Mouse (Mus musculus): ENCODE results near the gene Zfp281. TPM values are rescaled to one million over a fixed set of nuclear protein-coding genes. Genes with fewer than 3 reads are reported as not detected.
A peak's percentile ranks its signal among the peaks of the same experiment; 100 is the strongest.

Gene Zfp281
- total RNA-seq, 2 experiments from 2014 or later, result 18.9 to 19.9 TPM

DNA sequence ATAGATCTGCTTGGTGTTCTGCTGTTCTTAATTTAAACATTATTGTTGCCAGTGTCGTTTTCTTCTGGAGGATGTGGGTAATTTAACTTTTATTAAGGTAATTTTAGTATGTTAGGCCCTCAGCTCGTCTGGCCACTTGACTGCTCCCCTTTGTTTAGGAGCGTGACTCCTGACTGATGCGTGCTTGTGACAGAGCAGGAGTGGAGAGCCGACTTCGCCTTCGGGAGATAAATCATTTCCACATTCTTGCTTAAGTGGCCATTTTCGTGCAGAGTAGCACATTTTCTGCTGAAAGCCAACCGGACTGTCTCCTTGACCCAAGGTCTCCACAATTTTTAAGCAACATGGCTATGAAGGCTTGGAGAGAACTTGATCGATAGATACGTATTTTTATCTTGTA lies 29.7 kb downstream of the Zfp281 start:
- no peak for ATAC-seq (ENCODE audit: poor library complexity, severe bottlenecking)

GRCm38 (mm10) chr1:136656619-136657018 lies 31.9 kb downstream of the Zfp281 start:
- no peak for ATAC-seq (ENCODE audit: poor library complexity, severe bottlenecking)

- no peak for ATAC-seq (ENCODE audit: poor library complexity, severe bottlenecking)
Measured at GRCm38 (mm10) chr1:136658456-136659227, 33.9 kb downstream of the Zfp281 start.

GRCm38 (mm10) chr1:136659337-136659736 lies 34.6 kb downstream of the Zfp281 start:
- ATAC-seq (ENCODE audit: poor library complexity, severe bottlenecking), result no peak

GRCm38 (mm10) chr1:136659917-136660316 lies 35.2 kb downstream of the Zfp281 start:
- ATAC-seq (ENCODE audit: poor library complexity, severe bottlenecking), result no peak

DNA sequence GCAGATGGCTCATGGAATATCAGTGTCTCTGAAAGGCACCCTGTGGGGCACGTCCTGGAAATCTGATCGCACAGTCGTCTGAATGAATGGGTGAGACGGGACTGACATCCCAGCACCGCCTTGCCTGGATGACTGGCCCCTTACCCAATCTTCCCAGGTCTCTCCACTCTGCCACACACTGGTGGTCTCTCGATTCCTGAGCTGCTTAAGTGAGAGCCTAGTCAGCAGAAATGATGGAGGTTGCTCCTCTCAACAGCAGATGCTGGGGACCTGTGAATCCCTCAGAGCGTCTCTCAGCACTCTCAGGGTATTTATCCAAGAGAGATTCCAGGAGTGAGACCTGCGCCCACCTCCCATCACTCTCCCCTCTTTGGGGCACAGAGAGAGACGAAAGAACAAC lies 36.8 kb downstream of the Zfp281 start:
- no peak for ATAC-seq (ENCODE audit: poor library complexity, severe bottlenecking)

- no peak for ATAC-seq (ENCODE audit: poor library complexity, severe bottlenecking)
Measured at GRCm38 (mm10) chr1:136661939-136662563, 37.4 kb downstream of the Zfp281 start.

DNA sequence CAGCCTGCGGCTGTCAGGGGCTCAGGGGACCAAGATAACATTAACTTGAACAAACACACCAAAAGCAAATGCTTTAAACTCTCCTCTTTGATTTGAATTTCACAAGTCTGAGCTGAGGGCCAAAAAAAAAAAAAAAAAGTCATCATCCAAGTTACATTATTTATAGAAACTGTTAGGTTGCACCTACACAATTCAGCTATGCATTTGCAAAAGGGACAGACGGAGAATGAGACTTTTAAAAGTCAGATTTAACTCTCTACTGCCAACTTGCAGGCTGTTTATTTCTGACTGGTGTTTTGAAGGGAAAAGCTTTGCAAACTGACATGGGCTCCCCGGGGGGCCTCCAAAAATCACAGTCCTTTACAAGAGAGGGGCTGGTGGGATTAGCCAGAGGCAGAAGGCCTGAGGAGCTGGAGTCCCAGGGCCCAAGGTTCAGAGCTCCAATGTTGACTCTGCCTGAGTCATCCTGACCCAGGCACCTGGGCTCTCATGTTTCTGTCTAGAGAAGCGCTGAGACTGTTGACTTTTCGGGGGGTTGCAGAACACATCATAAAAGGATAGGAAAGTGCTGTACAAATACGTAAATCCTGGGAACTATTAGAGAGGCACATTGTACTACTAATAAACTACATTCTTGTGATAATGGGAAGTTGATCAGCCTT lies 40.4 kb downstream of the Zfp281 start:
- no peak for ATAC-seq (ENCODE audit: poor library complexity, severe bottlenecking)

DNA sequence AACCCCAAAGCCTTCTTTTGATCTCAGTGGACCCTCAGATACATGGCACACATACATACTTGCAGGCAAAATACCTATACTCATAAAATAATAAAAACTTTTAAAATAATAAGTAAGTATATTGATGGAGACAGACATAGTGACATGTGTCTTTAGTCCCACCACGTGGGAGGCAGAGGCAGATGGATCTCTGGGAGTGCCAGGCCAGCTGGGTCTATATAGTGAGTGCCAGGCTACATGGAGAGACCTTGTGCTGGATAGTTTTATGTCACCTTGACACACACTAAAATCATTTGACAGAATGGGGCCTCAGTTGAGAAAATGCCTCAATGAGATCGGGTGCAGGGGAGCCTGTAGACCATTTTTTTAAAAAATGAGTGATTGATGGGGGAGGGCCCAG lies 41.8 kb downstream of the Zfp281 start:
- ATAC-seq (ENCODE audit: poor library complexity, severe bottlenecking), result no peak

DNA sequence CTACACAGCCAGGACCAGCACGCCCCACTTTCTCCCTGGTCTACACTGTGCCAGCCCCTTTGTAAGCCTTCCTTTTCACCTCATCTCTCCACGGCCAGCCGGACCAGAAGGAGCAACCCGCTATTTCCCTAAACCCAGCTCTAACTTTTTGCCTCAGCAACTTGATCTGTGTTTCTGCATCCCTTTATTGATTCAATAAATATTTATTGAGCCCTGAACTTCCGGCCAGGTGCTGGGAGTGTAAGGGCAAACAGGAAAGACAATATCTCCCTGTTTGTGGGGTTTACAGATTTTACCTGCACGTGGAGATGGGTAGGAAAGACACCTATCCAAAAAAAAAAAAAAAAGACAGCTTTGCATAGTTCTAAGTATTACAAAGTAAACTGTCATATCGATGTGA lies 45.2 kb downstream of the Zfp281 start:
- ATAC-seq (ENCODE audit: poor library complexity, severe bottlenecking), result no peak

GRCm38 (mm10) chr1:136670421-136670820 lies 45.7 kb downstream of the Zfp281 start:
- ATAC-seq (ENCODE audit: poor library complexity, severe bottlenecking), result no peak

DNA sequence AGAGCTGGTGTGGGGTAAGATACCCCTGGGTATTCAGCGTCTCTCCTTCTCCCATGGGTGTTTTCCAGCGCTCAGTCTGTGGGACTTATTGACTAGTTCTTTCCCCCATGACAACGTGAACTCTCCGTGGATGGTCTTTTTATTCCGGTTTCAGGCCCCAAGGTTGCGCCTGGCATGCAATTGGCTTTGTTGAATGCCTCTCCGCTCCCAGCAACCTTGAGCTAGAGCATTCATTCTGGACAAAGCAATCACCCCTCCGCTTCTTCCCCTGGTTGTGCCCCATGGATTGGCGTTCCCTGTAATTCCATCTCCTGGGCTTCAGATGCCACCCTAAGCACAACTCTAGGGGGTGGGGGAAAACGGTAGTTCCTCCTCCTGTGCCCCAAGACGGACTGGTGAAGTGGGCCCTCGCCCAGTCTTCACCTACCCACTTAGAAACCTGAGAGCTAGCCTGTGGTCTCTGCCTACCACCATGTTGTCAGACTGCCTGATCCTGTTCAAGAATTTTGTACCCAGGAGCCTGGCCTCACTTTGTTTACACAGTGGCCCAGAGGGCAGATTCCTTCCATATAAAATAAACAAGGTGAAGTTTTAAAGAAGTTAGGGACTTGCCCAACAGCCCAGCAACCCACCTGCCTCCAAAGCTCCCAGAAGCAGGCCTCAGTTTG lies 47.2 kb downstream of the Zfp281 start:
- no peak for ATAC-seq (ENCODE audit: poor library complexity, severe bottlenecking)

GRCm38 (mm10) chr1:136672564-136672963 lies 47.9 kb downstream of the Zfp281 start:
- ATAC-seq (ENCODE audit: poor library complexity, severe bottlenecking), result peak; percentile 36

GRCm38 (mm10) chr1:136673293-136673692 lies 48.6 kb downstream of the Zfp281 start:
- peak; percentile 35 for ATAC-seq (ENCODE audit: poor library complexity, severe bottlenecking)

DNA sequence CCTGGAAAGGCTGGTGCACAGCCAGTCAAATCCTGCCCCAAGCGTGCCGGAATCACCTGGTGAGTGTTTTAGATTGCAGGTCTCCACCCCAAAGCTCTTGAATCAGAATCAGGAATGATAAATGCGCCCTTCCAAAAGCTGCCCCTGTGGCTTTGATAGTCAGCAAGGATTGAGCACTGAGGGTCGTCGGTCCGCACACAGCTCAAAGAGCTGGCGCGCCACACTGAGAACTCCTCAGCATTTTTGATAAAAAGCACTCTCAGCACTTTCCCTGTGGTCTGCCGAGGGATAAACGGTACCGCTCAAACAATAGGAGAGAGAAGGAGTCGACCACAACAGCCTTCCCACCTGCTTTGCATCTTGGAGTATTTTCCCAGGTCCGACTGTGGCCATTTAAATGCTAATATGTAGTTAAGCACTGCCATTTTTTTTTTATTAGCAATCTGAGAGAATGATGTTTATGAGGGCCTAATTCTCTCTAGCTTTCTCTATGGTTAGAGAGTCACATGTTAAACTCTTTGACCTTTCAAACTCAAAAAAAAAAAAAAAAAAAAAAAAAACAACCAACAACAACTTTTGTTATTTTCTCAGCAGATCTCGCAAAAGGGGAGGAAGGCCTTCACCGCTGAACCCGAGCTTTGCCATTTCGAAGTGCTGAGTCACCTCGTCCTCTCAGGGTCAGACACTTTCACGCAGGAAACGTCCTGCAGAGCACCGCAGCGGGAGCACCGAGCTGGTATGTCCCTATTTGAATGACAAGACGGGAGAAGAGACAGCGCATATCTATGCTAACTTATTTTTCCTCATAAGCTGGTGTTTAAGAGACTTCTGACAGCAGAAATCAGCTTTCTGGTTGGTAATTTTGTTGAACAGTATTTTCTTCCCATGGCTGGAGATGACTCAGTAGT lies 50.1 kb downstream of the Zfp281 start:
- peak; percentile 65 for ATAC-seq (ENCODE audit: poor library complexity, severe bottlenecking)

DNA sequence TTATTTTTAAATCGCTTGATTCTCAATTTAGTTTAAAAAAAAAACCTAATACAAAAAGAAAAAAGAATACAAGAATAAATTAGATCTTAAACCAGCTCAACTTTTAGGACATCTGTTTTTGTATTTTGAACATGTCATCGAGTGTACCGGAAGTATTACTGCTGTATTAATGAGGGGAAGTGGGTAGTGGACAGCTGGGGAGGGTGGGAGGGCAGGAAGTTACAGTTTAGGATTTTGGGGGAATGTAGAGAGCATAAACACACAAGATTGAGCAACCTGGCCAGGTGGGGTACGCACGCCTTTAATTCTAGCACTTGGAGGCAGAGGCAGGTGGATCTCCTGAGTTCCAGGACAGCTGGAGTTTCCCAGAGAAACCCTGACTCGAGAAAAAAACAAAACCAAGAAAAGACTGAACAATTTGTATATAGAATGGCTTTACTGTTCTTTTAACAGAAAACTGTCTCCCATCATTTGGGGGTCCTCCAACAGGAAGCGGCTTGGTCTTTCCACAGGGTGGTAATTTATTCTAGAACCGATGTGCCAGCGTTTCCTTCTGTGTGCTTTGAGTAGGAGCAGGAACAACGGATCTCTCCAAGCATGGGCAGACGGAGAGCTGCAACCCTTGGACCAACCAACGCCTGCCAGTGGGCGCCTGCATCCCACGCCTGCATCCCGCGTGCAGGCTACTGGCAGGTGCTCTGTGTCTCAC lies 51.2 kb downstream of the Zfp281 start:
- peak; percentile 34; the same call in 1 of the 2 replicates for ATAC-seq (ENCODE audit: poor library complexity, severe bottlenecking)

DNA sequence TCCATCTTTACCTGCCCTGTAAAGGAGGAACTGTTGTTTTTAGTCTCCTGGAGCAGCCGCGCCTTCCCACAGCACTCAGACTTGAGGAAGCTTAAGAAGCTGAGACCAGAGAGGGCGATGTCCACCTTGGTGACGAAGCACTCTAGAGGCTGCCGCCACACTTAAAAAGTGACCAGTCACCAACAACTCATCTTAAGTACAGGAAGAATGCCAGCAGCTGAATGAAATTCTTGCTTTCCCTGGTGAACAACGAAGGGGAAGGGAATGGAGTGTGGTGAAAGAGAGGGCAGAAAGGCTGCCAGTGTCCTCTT lies 51.7 kb downstream of the Zfp281 start:
- ATAC-seq (ENCODE audit: poor library complexity, severe bottlenecking), result peak; percentile 57

DNA sequence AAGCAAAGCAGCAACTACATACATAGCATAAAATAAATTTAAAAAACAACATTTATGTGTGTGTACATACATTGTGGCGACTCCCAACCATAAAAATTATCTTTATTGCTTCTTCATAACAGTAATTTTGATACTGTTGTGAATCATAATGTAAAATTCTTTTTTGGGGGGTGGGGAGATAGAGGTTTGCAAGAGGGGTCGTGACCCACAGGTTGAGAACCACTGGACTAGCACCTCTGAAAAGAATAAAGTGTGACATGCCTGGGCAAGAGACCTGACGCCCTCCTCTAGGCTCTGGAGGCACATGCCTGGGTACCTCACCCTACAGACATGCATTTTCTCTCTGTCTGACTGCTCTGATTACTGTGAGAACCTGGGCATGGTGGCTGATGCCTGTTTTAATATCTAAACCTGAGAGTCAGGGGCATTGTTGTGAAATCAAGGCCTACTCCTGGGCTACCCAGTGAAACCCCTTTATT lies 53.2 kb downstream of the Zfp281 start:
- ATAC-seq (ENCODE audit: poor library complexity, severe bottlenecking), result no peak

DNA sequence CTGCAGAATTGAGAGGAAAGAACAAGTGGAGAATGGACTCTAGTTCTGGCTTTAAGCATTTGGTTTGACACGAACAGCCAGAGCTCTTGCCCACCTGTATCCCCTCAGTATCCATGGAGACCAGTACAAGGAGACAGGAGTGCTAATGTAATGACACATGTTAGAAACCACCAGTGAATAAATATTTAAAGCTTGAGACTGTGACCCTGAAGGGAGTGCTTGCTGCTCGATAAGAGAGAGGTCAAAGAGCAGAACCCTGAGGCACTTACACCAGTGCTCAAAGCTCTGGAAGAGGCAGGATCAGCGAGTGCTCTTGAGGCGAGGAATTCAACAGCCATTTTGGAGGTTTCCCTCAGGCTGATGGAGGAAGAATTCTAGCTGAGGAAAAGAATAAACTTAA lies 54.1 kb downstream of the Zfp281 start:
- no peak for ATAC-seq (ENCODE audit: poor library complexity, severe bottlenecking)

Measured in megakaryocyte, adult 5-6 weeks (primary cell).